Mouse (Mus musculus): ENCODE data around the gene Tmem230.

DNA sequence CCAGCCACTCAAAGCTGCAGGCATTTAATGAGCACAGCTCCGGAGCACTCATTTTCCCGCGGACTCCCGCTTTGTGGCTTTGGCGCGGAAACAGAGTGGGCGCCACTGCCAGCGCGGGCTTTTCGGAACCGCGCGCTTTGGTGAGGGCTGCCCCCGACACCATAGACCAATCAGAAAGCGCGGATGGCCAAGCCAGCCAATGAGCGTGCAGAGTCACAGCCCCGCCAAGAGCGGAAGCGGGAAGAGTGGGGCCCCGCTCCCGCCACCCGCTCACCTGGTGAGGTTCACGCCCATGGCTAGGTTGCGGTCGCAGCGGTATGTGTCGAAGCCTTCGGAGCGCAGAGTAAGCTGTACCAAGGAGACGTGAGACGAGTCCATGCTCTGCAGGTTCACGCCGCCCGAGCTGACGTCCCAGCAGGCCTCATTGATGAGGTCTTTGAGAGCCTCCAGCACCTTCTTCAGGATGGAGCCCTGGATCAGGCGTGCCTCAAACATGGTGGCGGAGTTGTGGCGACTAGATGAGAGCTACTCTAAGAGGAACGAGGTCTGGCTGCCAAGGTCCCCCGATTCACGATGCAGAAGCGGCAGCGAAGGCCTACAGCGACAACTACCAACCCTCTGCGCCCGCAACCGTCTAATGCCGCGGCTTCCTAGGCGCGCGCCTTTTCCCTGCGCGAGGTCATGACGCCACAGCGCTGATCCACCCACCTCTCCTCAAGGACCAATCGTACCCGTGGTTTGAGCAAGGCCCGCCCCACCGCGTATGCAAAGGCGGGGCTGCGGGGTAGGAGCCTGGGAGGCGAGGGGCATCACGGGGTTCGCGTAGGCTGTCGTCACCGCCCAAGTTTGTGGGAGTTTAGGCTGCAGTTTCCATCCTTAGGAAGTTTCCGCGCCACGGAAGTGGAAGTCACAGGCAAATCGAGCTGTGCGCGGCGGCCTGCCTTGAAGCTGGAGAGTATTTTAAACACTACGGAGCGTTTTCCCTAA lies 5.2 kb upstream of the Tmem230 start, which contains the start of gene Pcna:
- TF ChIP-seq CTCF (IDR thresholded peaks at IDR 0.05; ENCODE audit: low read depth) = no peak
- peak; percentile 56; the same call in 1 of the 2 replicates for TF ChIP-seq EP300 (IDR thresholded peaks at IDR 0.05; ENCODE audit: low read depth)
